ENCODE assay signal across 8 mouse cellular contexts in the genomic region with DNA sequence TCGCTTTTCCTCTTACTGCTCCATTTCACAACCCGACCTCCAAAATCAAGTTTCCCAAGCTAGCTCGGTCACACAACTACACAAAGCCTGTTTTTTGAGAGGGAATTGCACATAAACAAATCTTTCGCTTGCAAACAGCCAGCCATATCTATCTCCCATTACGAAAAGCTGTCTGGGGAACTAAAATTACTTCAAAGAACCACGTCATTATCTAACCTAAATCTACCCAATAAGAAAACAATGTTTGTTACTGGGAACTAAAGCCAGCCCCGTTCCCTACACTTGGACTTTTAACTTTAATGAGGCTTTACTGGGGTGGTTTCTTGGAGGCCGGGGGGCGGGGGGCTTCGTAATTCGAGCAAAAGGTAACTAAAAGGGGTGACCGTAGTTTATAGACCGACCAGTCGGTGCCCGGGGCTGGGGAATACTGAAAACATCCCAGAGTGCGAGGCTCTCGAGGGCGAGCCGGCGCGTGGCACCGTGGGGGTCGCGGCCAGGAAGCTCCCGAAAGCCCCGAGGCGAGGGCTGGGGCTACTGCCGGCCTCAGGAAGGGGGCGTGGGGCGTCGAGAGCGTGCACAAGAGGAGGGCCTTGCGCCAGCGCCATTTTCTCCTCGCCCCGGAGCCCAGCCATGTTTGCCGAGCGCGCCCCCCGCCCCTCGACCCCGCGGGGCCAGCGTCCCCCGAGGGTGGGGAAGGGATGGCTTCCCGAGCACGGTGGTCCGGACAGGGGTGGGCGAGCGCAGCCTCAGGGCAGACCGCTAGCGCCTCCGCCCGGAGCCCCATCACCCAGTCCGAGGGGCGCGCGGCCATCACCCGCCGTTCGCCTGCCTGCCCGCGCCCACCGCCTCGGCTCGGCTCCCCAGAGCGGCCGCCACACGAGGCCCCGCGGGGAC. TPM values are rescaled to one million over a fixed set of nuclear protein-coding genes. Genes with fewer than 3 reads are reported as not detected.
A peak's percentile ranks its signal among the peaks of the same experiment; 100 is the strongest.
DNase-seq lines count a peak whose midpoint lies in the region; ATAC-seq and TF ChIP-seq lines count a peak whose summit lies in the region.

No protein-coding gene starts in this region.

- peak overlapping the region; percentile 82 for H3K27ac ChIP-seq in brown adipose tissue, adult 24 weeks (replicated peaks; ENCODE audit: low read depth, low read length)
- peak overlapping the region; percentile 76 for H3K27ac ChIP-seq in forebrain, embryonic 13.5 days
- peak overlapping the region; percentile 87 for H3K27ac ChIP-seq in limb, embryonic 14.5 days (replicated peaks; ENCODE audit: low read depth, low read length)
- peak overlapping the region; percentile 83 for H3K27ac ChIP-seq in midbrain, embryonic 15.5 days
- H3K27ac ChIP-seq in stomach, embryonic 15.5 days: peak overlapping the region; percentile 90

- peak overlapping the region; percentile 95 for H3K4me3 ChIP-seq in brown adipose tissue, adult 24 weeks (ENCODE audit: insufficient read depth, low read depth, low read length)
- peak overlapping the region; percentile 93 for H3K4me3 ChIP-seq in forebrain, embryonic 13.5 days
- H3K4me3 ChIP-seq in limb, embryonic 14.5 days (replicated peaks; ENCODE audit: low read length): peak overlapping the region; percentile 99
- peak overlapping the region; percentile 64 for H3K4me3 ChIP-seq in midbrain, embryonic 15.5 days
- H3K4me3 ChIP-seq in stomach, embryonic 15.5 days (replicated peaks): peak overlapping the region; percentile 100

- H3K27me3 ChIP-seq in forebrain, embryonic 13.5 days: no peaks in the 10 kb centered on the region
- no peaks in the 10 kb centered on the region for H3K27me3 ChIP-seq in limb, embryonic 14.5 days (ENCODE audit: control insufficient read depth, insufficient read depth, low read length)
- no peaks in the 10 kb centered on the region for H3K27me3 ChIP-seq in midbrain, embryonic 15.5 days (replicated peaks)
- H3K27me3 ChIP-seq in stomach, embryonic 15.5 days (replicated peaks): no peaks in the 10 kb centered on the region

- DNase-seq in cerebellum, adult 11 months: peak; percentile 47
- no peak for DNase-seq in cerebellum, adult 9-10 months
- DNase-seq in limb, embryonic 14.5 days (ENCODE audit: low spot score): peak; percentile 48

- no peaks in the 10 kb centered on the region for H3K9me3 ChIP-seq in forebrain, embryonic 13.5 days (replicated peaks)
- H3K9me3 ChIP-seq in limb, embryonic 14.5 days (ENCODE audit: control insufficient read depth, low read length): no peaks in the 10 kb centered on the region
- H3K9me3 ChIP-seq in midbrain, embryonic 15.5 days: no peaks in the 10 kb centered on the region
- H3K9me3 ChIP-seq in stomach, embryonic 15.5 days: no peaks in the 10 kb centered on the region

- no peak for TF ChIP-seq POLR2A in limb, embryonic 14.5 days (IDR thresholded peaks at IDR 0.05; ENCODE audit: borderline replicate concordance, extremely low read depth, insufficient read depth, insufficient read length)

- peak overlapping the region; percentile 85 for H3K4me2 ChIP-seq in forebrain, embryonic 13.5 days
- H3K4me2 ChIP-seq in limb, embryonic 14.5 days (replicated peaks; ENCODE audit: low read depth, low read length, severe bottlenecking): peak overlapping the region; percentile 75
- peak overlapping the region; percentile 67 for H3K4me2 ChIP-seq in midbrain, embryonic 15.5 days
- H3K4me2 ChIP-seq in stomach, embryonic 15.5 days: peak overlapping the region; percentile 70

- WGBS in forebrain, embryonic 13.5 days: 1% methylated on average over 56 of the region's 71 CpGs
- under 1% methylated on average over 48 of the region's 71 CpGs for WGBS in limb, embryonic 14.5 days
- 1% methylated on average over 68 of the region's 71 CpGs for WGBS in midbrain, embryonic 15.5 days
- 1% methylated on average over 62 of the region's 71 CpGs for WGBS in stomach, embryonic 15.5 days

- H3K4me1 ChIP-seq in brown adipose tissue, adult 24 weeks (ENCODE audit: control insufficient read depth, insufficient read depth, insufficient read length, low read length): peaks cover 2% of the 10 kb centered on the region
- H3K4me1 ChIP-seq in forebrain, embryonic 13.5 days: peaks cover 19% of the 10 kb centered on the region
- peaks cover 20% of the 10 kb centered on the region for H3K4me1 ChIP-seq in limb, embryonic 14.5 days (ENCODE audit: control insufficient read depth, insufficient read depth, low read length)
- peaks cover 25% of the 10 kb centered on the region for H3K4me1 ChIP-seq in midbrain, embryonic 15.5 days
- H3K4me1 ChIP-seq in stomach, embryonic 15.5 days: peaks cover 3% of the 10 kb centered on the region; the same call in 1 of the 2 replicates

- ATAC-seq in forebrain, embryonic 13.5 days: peak; percentile 85
- peak; percentile 24 to 58; a peak in 3 of 4 replicates for ATAC-seq in hematopoietic stem cell, adult 5-6 weeks (replicated peaks in 1 of 2; ENCODE audit: insufficient read depth in 1 of 2, low FRiP score in 2 of 2, low TSS enrichment in 1 of 2, low read depth in 1 of 2, poor library complexity in 2 of 2, severe bottlenecking in 2 of 2)
- peak; percentile 64 for ATAC-seq in limb, embryonic 14.5 days (ENCODE audit: low FRiP score, low read depth)
- peak; percentile 81 for ATAC-seq in midbrain, embryonic 15.5 days (replicated peaks)
- peak; percentile 72 for ATAC-seq in stomach, embryonic 15.5 days (ENCODE audit: insufficient read depth, low FRiP score, low read depth)

- H3K9ac ChIP-seq in forebrain, embryonic 13.5 days: peak overlapping the region; percentile 92
- H3K9ac ChIP-seq in limb, embryonic 14.5 days (ENCODE audit: low read depth, low read length, severe bottlenecking): peak overlapping the region; percentile 97
- peak overlapping the region; percentile 68 for H3K9ac ChIP-seq in midbrain, embryonic 15.5 days
- peak overlapping the region; percentile 99 for H3K9ac ChIP-seq in stomach, embryonic 15.5 days

- peaks cover 18% of the 10 kb centered on the region for H3K36me3 ChIP-seq in forebrain, embryonic 13.5 days (ENCODE audit: poor library complexity, severe bottlenecking)
- H3K36me3 ChIP-seq in limb, embryonic 14.5 days (ENCODE audit: control insufficient read depth, insufficient read depth, low read length): peaks cover 29% of the 10 kb centered on the region
- peaks cover 9% of the 10 kb centered on the region for H3K36me3 ChIP-seq in midbrain, embryonic 15.5 days (replicated peaks)
- peaks cover 6% of the 10 kb centered on the region for H3K36me3 ChIP-seq in stomach, embryonic 15.5 days

RNA-seq across cellular contexts. Expression of gene Sub1, which starts 1.6 kb away (rescaled TPM):
- polyA plus RNA-seq in brown adipose tissue, adult 24 weeks (2012; ENCODE audit: insufficient read depth, insufficient read length, missing spikeins): 220 and 238 TPM in 2 replicates
- polyA plus RNA-seq in forebrain, embryonic 13.5 days (2015; fragmentation: Nextera tagmentation; extraction: Ambion mirVana): 555 and 645 TPM in 2 replicates
- 558 and 576 TPM in 2 replicates for total RNA-seq in hematopoietic stem cell, adult 5-6 weeks (2017)
- polyA plus RNA-seq in limb, embryonic 14.5 days (2012; rRNA removed): 133 and 226 TPM in 2 replicates
- polyA plus RNA-seq in limb, embryonic 14.5 days (2014; fragmentation: Nextera tagmentation; extraction: Ambion mirVana): 726 and 728 TPM in 2 replicates
- polyA plus RNA-seq in midbrain, embryonic 15.5 days (2015; fragmentation: Nextera tagmentation; extraction: Ambion mirVana): 469 and 476 TPM in 2 replicates
- polyA plus RNA-seq in stomach, embryonic 15.5 days (2015; fragmentation: Nextera tagmentation; extraction: Ambion mirVana): 645 and 665 TPM in 2 replicates
